12 mouse cellular contexts compared by ENCODE assay signal in the genomic region with DNA sequence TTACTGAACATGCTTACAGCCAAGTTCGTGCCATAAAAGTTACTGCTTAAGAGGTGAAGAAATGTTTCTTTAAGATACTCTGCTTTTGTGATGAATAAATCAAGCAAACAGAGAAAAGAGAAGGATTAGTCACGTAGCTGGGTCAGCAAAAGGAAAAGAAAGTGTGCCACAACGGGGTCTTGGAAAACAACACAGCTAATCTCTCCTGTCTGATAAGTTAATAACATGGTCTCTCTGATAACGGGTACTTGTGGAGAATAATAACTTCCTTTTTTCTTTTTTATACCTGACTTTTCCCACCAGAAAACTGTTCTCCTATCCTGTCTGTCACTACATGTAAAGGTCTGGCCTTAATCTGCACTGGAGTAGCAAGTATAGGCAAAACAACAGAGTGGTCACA.
"Had no signal": no experiment of that assay in that cellular context is flagged by ENCODE, and none has a peak within 500 bp of the region (broad histone marks: within the 10 kb centered on the region; RNA-seq: fewer than 3 reads in every experiment).

No protein-coding gene starts in this region.

- ATAC-seq: liver, embryonic 12.5 days; midbrain, embryonic 16.5 days had no signal

- H3K27me3 ChIP-seq: limb, embryonic 15.5 days; liver, embryonic 12.5 days; stomach, embryonic 15.5 days had no signal

- DNase-seq: kidney, postnatal 14 days; lung, embryonic 14.5 days; lung, postnatal 10 days; lung, postnatal 4 days; right cerebral cortex, postnatal 14 days; thymus, adult 2 months; thymus, postnatal 25 days had no signal

- H3K9ac ChIP-seq: limb, embryonic 15.5 days; liver, embryonic 12.5 days; lung, embryonic 14.5 days; midbrain, embryonic 12.5 days; stomach, embryonic 15.5 days had no signal

- H3K4me1 ChIP-seq: limb, embryonic 15.5 days had no signal

- H3K27ac ChIP-seq: limb, embryonic 15.5 days; liver, embryonic 12.5 days; midbrain, embryonic 12.5 days; stomach, embryonic 15.5 days had no signal

- H3K9me3 ChIP-seq: limb, embryonic 15.5 days; liver, embryonic 12.5 days; midbrain, embryonic 12.5 days; stomach, embryonic 15.5 days had no signal

- H3K4me3 ChIP-seq: limb, embryonic 15.5 days; liver, embryonic 12.5 days; midbrain, embryonic 12.5 days; stomach, embryonic 15.5 days had no signal

- H3K36me3 ChIP-seq: limb, embryonic 15.5 days had no signal

- H3K4me2 ChIP-seq: limb, embryonic 15.5 days; liver, embryonic 12.5 days; lung, embryonic 14.5 days; midbrain, embryonic 12.5 days; stomach, embryonic 15.5 days had no signal
